Mouse (Mus musculus) forebrain, embryonic 15.5 days (tissue): ENCODE measurements around the gene Gfer. TPM values are rescaled to one million over a fixed set of nuclear protein-coding genes. Genes with fewer than 3 reads are reported as not detected.
A peak's percentile ranks its signal among the peaks of the same experiment; 100 is the strongest.

ENCODE experiments used
- ATAC-seq: fragments of 200-750 bp; cut with Nextera tagmentation; replicated peaks from 2 replicates; pipeline ENCODE4 v1.8.0; 2017; ENCODE audit warnings: mild to moderate bottlenecking, moderate TSS enrichment, moderate library complexity
- H3K27ac ChIP-seq: fragments of 300-500 bp; sonication (generic); replicated peaks from 2 replicates; pipeline ENCODE4 v1.5.1; 2015; ENCODE audit warnings: mild to moderate bottlenecking, inconsistent platforms
- H3K27me3 ChIP-seq: fragments of 300-500 bp; sonication (generic); 2 replicates; pipeline ENCODE4 v1.6.1; 2015; ENCODE audit warnings: inconsistent platforms
- H3K36me3 ChIP-seq: fragments of 300-500 bp; sonication (generic); 2 replicates; pipeline ENCODE4 v1.6.1; 2015; ENCODE audit warnings: mild to moderate bottlenecking, inconsistent platforms
- H3K4me1 ChIP-seq: fragments of 300-500 bp; sonication (generic); 2 replicates; pipeline ENCODE4 v1.6.1; 2015; ENCODE audit warnings: inconsistent platforms
- H3K4me2 ChIP-seq: fragments of 300-500 bp; sonication (generic); replicated peaks from 2 replicates; pipeline ENCODE4 v1.6.1; 2015; ENCODE audit warnings: mild to moderate bottlenecking, inconsistent platforms
- H3K4me3 ChIP-seq: fragments of 300-500 bp; sonication (generic); 2 replicates; pipeline ENCODE4 v1.5.1; 2015; ENCODE audit warnings: mild to moderate bottlenecking, inconsistent platforms
- H3K9ac ChIP-seq: fragments of 300-500 bp; sonication (generic); replicated peaks from 2 replicates; pipeline ENCODE4 v1.6.1; 2015; ENCODE audit warnings: mild to moderate bottlenecking, inconsistent platforms
- H3K9me3 ChIP-seq: fragments of 300-500 bp; sonication (generic); 2 replicates; pipeline ENCODE4 v1.6.1; 2016; ENCODE audit warnings: inconsistent platforms
- WGBS: fragments of 180-500 bp; shearing (Covaris S2); methylation state at CpG from one replicate; pipeline ENCODE4 v1.1.7; 2015; ENCODE audit warnings: mixed read lengths; 5-methylcytosine and 5-hydroxymethylcytosine counted together
- polyA plus RNA-seq: library from polyadenylated mRNA; unstranded; fragments of >200 nt; fragmentation: Nextera tagmentation; extraction: Ambion mirVana; gene quantifications from 2 replicates; pipeline ENCODE4 v1.2.1, GENCODE M21; 2015

Gene Gfer
- 38.7 TPM in 2 replicates for polyA plus RNA-seq

DNA sequence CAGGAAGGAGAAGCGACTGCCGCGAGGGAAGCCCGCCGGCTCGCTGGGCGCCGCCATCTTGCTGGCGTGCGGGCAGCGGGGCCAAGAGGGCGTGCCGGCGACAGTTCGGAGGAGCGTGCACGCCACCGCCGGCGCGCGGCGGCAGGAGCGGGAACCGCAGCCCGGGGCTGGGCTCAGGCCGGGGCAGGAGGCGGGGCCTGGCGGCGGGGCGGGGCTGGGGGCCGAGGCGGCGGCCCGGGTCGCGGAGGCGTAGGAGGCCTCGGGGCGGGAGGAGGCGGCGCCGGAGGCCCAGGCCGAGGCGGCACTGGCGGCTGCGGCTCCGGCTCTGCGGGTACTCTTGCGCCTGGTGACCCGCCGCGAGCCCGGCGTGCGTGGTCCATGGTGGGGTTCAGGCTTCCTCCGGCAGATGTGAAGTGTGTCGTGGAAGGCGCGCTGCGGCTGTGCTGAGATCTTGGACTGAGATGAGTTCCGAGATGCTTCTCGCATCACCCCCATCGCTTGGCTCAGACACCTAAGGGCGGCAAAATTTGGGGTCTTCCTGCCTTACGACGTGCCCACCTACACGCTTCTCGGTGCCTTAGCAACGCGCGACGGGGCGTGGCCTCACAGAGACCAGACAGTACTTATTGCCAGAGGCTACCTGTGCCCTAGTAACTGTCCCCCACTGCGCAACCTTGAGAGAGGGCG is at the start of gene Gfer, which contains the start of gene Noxo1:
TSS of gene Gfer (minus strand) at position 146 of the 687 bp plus-strand sequence.
TSS of gene Noxo1 (plus strand) at position 224 of the 687 bp plus-strand sequence.
- peak within 1 kb of the TSS; percentile 77 for H3K4me3 ChIP-seq
- H3K9ac ChIP-seq: peak within 1 kb of the TSS; percentile 86
- no peaks in the 10 kb centered on the region for H3K9me3 ChIP-seq
- WGBS: under 1% methylated on average over 73 of the region's 76 CpGs
- peak; percentile 91 for ATAC-seq
- peak within 1 kb of the TSS; percentile 87 for H3K27ac ChIP-seq
- peak within 1 kb of the TSS; percentile 72 for H3K4me2 ChIP-seq
- no peaks in the 10 kb centered on the region for H3K27me3 ChIP-seq
- peaks cover 28% of the 10 kb centered on the region for H3K36me3 ChIP-seq
- H3K4me1 ChIP-seq: peaks cover 24% of the 10 kb centered on the region

GRCm38 (mm10) chr17:24744381-24744780 is 48.4 kb upstream of the Gfer start:
- H3K9ac ChIP-seq: no peak overlapping the region
- H3K4me3 ChIP-seq: no peak overlapping the region
- H3K36me3 ChIP-seq: no peaks in the 10 kb centered on the region
- ATAC-seq: no peak
- 80% methylated on average over 3 of the region's 3 CpGs for WGBS
- H3K4me1 ChIP-seq: no peaks in the 10 kb centered on the region
- H3K27me3 ChIP-seq: no peaks in the 10 kb centered on the region
- H3K27ac ChIP-seq: no peak overlapping the region
- no peak overlapping the region for H3K4me2 ChIP-seq
- H3K9me3 ChIP-seq: no peaks in the 10 kb centered on the region

- ATAC-seq: no peak
- Histone ChIP-seq H3K27ac (no peak overlapping the region), H3K9ac (no peak overlapping the region), H3K4me2 (no peak overlapping the region), H3K4me1 (no peaks in the 10 kb centered on the region), H3K4me3 (no peak overlapping the region), H3K27me3 (no peaks in the 10 kb centered on the region), H3K36me3 (no peaks in the 10 kb centered on the region), H3K9me3 (no peaks in the 10 kb centered on the region)
- 79% methylated on average over 5 of the region's 5 CpGs for WGBS
Observed at GRCm38 (mm10) chr17:24743896-24744295, 47.9 kb upstream of the Gfer start.

DNA sequence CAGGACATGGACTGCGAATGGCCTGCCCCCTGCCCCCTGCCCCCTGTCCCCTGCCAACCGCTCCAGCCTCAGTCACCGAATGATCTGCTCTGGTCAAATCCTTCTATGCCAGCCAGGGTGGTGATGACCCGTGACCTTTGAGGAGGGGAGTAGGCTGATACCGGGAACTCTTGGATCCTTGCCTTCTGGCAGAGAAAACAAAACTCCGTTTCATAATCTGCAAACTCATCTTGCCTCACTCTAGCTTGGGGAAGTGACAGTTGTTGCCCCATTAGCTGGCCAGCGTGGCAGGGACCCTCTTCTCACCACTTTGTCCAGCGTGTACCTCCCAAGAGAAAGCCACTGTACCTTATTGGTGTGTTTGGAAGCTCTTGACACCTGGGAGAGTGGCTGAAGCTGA is 46.4 kb upstream of the Gfer start:
- no peak overlapping the region for H3K4me2 ChIP-seq
- no peaks in the 10 kb centered on the region for H3K36me3 ChIP-seq
- H3K27me3 ChIP-seq: no peaks in the 10 kb centered on the region
- peaks cover 2% of the 10 kb centered on the region for H3K4me1 ChIP-seq
- H3K9ac ChIP-seq: no peak overlapping the region
- no peaks in the 10 kb centered on the region for H3K9me3 ChIP-seq
- ATAC-seq: no peak
- H3K4me3 ChIP-seq: no peak overlapping the region
- WGBS: 82% methylated on average over 8 of the region's 8 CpGs
- H3K27ac ChIP-seq: no peak overlapping the region

- Histone ChIP-seq H3K27me3 (no peaks in the 10 kb centered on the region), H3K4me2 (no peak overlapping the region), H3K9me3 (no peaks in the 10 kb centered on the region), H3K27ac (no peak overlapping the region), H3K4me1 (peaks cover 17% of the 10 kb centered on the region), H3K36me3 (no peaks in the 10 kb centered on the region), H3K9ac (no peak overlapping the region), H3K4me3 (no peak overlapping the region)
- 84% methylated on average over 8 of the region's 8 CpGs for WGBS
- no peak for ATAC-seq
Observed at GRCm38 (mm10) chr17:24739926-24740325, 44.0 kb upstream of the Gfer start.

DNA sequence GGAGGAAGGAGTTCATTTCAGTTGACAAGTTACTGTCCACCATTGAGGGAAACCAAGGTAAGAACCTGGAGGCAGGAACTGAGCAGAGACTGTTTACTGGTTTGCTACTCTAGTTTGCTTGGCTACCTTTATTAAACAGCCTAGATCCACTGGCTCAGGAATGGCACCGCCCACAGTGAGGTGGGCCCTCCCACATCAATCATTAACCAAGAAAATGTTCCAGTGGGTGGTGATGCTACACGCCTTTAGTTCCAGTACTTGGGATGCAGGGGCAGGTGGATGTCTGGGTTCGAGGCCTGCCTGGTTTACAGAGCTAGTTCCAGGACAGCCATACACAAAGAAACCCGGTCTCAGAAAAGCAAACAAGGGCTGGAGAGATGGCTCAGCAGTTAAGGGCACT is 42.3 kb upstream of the Gfer start:
- Histone ChIP-seq H3K27me3 (no peaks in the 10 kb centered on the region), H3K4me3 (no peak overlapping the region), H3K27ac (no peak overlapping the region), H3K9ac (no peak overlapping the region), H3K4me2 (no peak overlapping the region), H3K9me3 (no peaks in the 10 kb centered on the region), H3K36me3 (no peaks in the 10 kb centered on the region), H3K4me1 (peaks cover 17% of the 10 kb centered on the region)
- no peak for ATAC-seq
- 78% methylated on average over 4 of the region's 4 CpGs for WGBS

GRCm38 (mm10) chr17:24737135-24737810 is 41.3 kb upstream of the Gfer start:
- 0 out of 2 replicates have a peak, but pooled peaks have one; percentile 0 for ATAC-seq
- peak overlapping the region; percentile 65; the same call in 1 of the 2 replicates for H3K9ac ChIP-seq
- 25% methylated on average over 8 of the region's 8 CpGs for WGBS

DNA sequence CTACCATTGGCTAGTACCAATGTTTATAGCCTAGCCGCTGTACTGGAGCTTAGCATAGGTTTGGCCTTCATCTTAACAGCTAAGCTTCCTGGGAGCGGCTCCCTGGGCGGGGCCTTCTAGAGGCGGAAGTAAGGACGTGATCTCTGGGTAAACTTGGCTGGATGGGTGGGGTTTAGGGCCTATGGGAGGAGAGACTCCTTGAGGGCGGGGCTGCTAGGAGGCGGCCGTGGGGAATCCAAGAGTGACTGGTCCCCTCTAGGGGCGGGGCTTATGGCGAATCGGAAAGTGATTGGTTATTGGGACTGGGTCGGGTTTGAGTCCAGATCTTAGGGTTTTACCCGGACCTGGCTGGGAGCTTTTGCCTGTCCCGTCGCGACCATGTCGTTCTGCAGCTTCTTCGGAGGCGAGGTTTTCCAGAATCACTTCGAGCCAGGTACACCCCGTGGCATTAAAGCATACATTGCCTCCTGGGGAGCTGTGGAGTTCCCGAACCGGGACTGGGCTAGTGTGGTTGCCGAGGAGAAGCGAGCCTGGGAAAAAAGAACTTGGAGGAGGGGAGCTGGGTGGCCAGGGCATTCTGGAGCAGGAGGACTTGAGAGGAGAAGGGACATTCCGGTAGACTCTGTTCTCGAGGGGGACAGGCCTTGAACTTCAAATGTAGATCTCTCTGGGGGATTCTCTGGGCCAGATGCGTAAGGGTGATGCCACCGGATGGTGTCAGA is 40.5 kb upstream of the Gfer start, which contains the start of gene Msrb1:
TSS of gene Msrb1 (plus strand) at position 313 of the 722 bp plus-strand sequence.
- no peaks in the 10 kb centered on the region for H3K27me3 ChIP-seq
- H3K9me3 ChIP-seq: no peaks in the 10 kb centered on the region
- WGBS: 2% methylated on average over 29 of the region's 29 CpGs
- peak within 1 kb of the TSS; percentile 53 for H3K27ac ChIP-seq
- H3K4me3 ChIP-seq: peak within 1 kb of the TSS; percentile 62
- H3K36me3 ChIP-seq: no peaks in the 10 kb centered on the region
- H3K9ac ChIP-seq: peak within 1 kb of the TSS; percentile 65
- H3K4me2 ChIP-seq: peak within 1 kb of the TSS; percentile 90
- H3K4me1 ChIP-seq: peaks cover 17% of the 10 kb centered on the region
- peak; percentile 97 for ATAC-seq

More at GRCm38 (mm10) chr17:24737135-24737810, 41.3 kb upstream of the Gfer start:
- no peaks in the 10 kb centered on the region for H3K9me3 ChIP-seq
- peak overlapping the region; percentile 62 for H3K4me3 ChIP-seq
- H3K27ac ChIP-seq: no peak overlapping the region
- peaks cover 17% of the 10 kb centered on the region for H3K4me1 ChIP-seq
- H3K27me3 ChIP-seq: no peaks in the 10 kb centered on the region
- H3K36me3 ChIP-seq: no peaks in the 10 kb centered on the region
- H3K4me2 ChIP-seq: peak overlapping the region; percentile 90

GRCm38 (mm10) chr17:24735446-24735845 is 39.5 kb upstream of the Gfer start:
- H3K4me2 ChIP-seq: no peak overlapping the region
- no peak for ATAC-seq
- peaks cover 17% of the 10 kb centered on the region for H3K4me1 ChIP-seq
- H3K27ac ChIP-seq: no peak overlapping the region
- no peak overlapping the region for H3K9ac ChIP-seq
- H3K9me3 ChIP-seq: no peaks in the 10 kb centered on the region
- H3K27me3 ChIP-seq: no peaks in the 10 kb centered on the region
- H3K4me3 ChIP-seq: no peak overlapping the region
- WGBS: 83% methylated on average over 7 of the region's 7 CpGs
- no peaks in the 10 kb centered on the region for H3K36me3 ChIP-seq

GRCm38 (mm10) chr17:24734513-24734912 is 38.6 kb upstream of the Gfer start:
- no peak overlapping the region for H3K27ac ChIP-seq
- H3K4me1 ChIP-seq: peaks cover 17% of the 10 kb centered on the region
- no peaks in the 10 kb centered on the region for H3K36me3 ChIP-seq
- ATAC-seq: no peak
- 88% methylated on average over 1 of the region's 1 CpGs for WGBS
- H3K9me3 ChIP-seq: no peaks in the 10 kb centered on the region
- no peak overlapping the region for H3K4me3 ChIP-seq
- H3K9ac ChIP-seq: no peak overlapping the region
- no peak overlapping the region for H3K4me2 ChIP-seq
- H3K27me3 ChIP-seq: no peaks in the 10 kb centered on the region

DNA sequence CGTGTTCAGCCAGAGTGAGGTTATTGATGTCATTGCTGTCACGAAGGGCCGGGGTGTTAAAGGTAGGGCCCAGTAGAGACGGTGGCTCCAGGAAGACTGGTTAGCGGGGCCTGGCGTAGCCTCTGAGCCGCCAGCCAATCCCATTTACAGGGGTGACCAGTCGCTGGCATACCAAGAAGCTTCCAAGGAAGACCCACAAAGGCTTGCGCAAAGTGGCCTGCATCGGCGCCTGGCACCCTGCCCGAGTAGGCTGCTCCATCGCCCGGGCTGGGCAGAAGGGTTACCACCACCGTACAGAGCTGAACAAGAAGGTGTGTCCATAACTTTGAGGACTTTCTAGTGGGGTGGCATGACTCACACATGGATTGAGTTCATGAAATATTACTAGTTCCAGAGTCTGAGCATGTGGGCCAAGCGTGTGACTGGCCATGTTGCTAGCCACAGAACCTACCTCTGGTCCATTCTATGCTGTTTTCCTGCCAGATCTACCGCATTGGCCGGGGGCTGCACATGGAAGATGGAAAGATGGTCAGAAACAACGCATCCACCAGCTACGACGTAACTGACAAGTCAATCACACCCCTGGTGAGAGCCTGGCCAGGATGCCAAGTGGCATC is 37.6 kb upstream of the Gfer start:
- Histone ChIP-seq H3K27me3 (no peaks in the 10 kb centered on the region), H3K4me3 (no peak overlapping the region), H3K27ac (no peak overlapping the region), H3K36me3 (no peaks in the 10 kb centered on the region), H3K9ac (0 out of 2 replicates have a peak overlapping the region, but pooled peaks have one; percentile 15), H3K9me3 (no peaks in the 10 kb centered on the region), H3K4me1 (peaks cover 17% of the 10 kb centered on the region), H3K4me2 (no peak overlapping the region)
- WGBS: 88% methylated on average over 21 of the region's 21 CpGs
- ATAC-seq: no peak
